Mouse (Mus musculus) neural tube, embryonic 11.5 days (tissue): ENCODE results near the gene Fez2. TPM values are rescaled to one million over a fixed set of nuclear protein-coding genes. Genes with fewer than 3 reads are reported as not detected.
A peak's percentile ranks its signal among the peaks of the same experiment; 100 is the strongest.

Source experiments
- ATAC-seq: fragments of 200-750 bp; cut with Nextera tagmentation; 2 replicates; pipeline ENCODE4 v1.8.0; 2017; ENCODE audit warnings: moderate number of reproducible peaks, mild to moderate bottlenecking, moderate TSS enrichment, moderate library complexity; ENCODE audit not compliant: insufficient read depth, low FRiP score, low TSS enrichment
- DNase-seq: peaks from one replicate; pipeline ENCODE4 v3.0.0-alpha.2; 2015; ENCODE audit warnings: low spot score
- H3K27ac ChIP-seq: fragments of 300-500 bp; sonication (generic); 2 replicates; pipeline ENCODE4 v1.5.1; 2014; ENCODE audit warnings: low read depth, mild to moderate bottlenecking, low read length
- H3K27me3 ChIP-seq: fragments of 300-500 bp; sonication (generic); 2 replicates; pipeline ENCODE4 v1.6.1; 2014; ENCODE audit warnings: mild to moderate bottlenecking, low read length, mixed read lengths; ENCODE audit not compliant: control insufficient read depth, insufficient read depth
- H3K36me3 ChIP-seq: fragments of 300-500 bp; sonication (generic); 2 replicates; pipeline ENCODE4 v1.6.1; 2014; ENCODE audit warnings: mild to moderate bottlenecking, low read length, moderate library complexity, mixed read lengths; ENCODE audit not compliant: control insufficient read depth, insufficient read depth
- H3K4me1 ChIP-seq: fragments of 300-500 bp; sonication (generic); 2 replicates; pipeline ENCODE4 v1.6.1; 2014; ENCODE audit warnings: low read length, mixed read lengths; ENCODE audit not compliant: control insufficient read depth, insufficient read depth
- H3K4me2 ChIP-seq: fragments of 300-500 bp; sonication (generic); 2 replicates; pipeline ENCODE4 v1.6.1; 2014; ENCODE audit warnings: low read depth, mild to moderate bottlenecking, moderate library complexity
- H3K4me3 ChIP-seq: fragments of 300-500 bp; sonication (generic); 2 replicates; pipeline ENCODE4 v1.5.1; 2014; ENCODE audit warnings: low read depth, low read length
- H3K9ac ChIP-seq: fragments of 300-500 bp; sonication (generic); 2 replicates; pipeline ENCODE4 v1.6.1; 2014; ENCODE audit warnings: mild to moderate bottlenecking, low read length
- H3K9me3 ChIP-seq: fragments of 300-500 bp; sonication (generic); 2 replicates; pipeline ENCODE4 v1.6.1; 2016; ENCODE audit warnings: low read length; ENCODE audit not compliant: control insufficient read depth
- WGBS: fragments of 180-500 bp; shearing (Covaris S2); extraction: QIAGEN DNeasy Blood & Tissue Kit; methylation state at CpG from one replicate; pipeline ENCODE4 v1.1.7; 2014; 5-methylcytosine and 5-hydroxymethylcytosine counted together
- polyA plus RNA-seq: library from polyadenylated mRNA; unstranded; fragments of >200 nt; fragmentation: Nextera tagmentation; extraction: Ambion mirVana; gene quantifications from 2 replicates; pipeline ENCODE4 v1.2.1, GENCODE M21; 2014

The Fez2 gene
- polyA plus RNA-seq, 1 experiment from 2014 or later = 57.0 TPM

- H3K27ac ChIP-seq = no peak overlapping the region
- no peak overlapping the region for H3K4me3 ChIP-seq
- H3K4me1 ChIP-seq = no peaks in the 10 kb centered on the region
- no peaks in the 10 kb centered on the region for H3K36me3 ChIP-seq
- no peak for ATAC-seq
- H3K9me3 ChIP-seq = no peaks in the 10 kb centered on the region
- H3K9ac ChIP-seq = no peak overlapping the region
- WGBS = 85% methylated on average over 4 of the region's 4 CpGs
- no peaks in the 10 kb centered on the region for H3K27me3 ChIP-seq
- H3K4me2 ChIP-seq = no peak overlapping the region
- DNase-seq = no peak
These were observed 11.1 kb upstream of the Fez2 start for GRCm38 (mm10) chr17:78429051-78429450.

GRCm38 (mm10) chr17:78425026-78425425, 7.1 kb upstream of the Fez2 start:
- Histone ChIP-seq H3K4me2 (no peak overlapping the region), H3K9me3 (no peaks in the 10 kb centered on the region), H3K9ac (no peak overlapping the region), H3K4me3 (no peak overlapping the region), H3K4me1 (no peaks in the 10 kb centered on the region), H3K27ac (no peak overlapping the region), H3K27me3 (no peaks in the 10 kb centered on the region), H3K36me3 (no peaks in the 10 kb centered on the region)
- ATAC-seq (no peak), DNase-seq (no peak)
- WGBS = 84% methylated on average over 8 of the region's 8 CpGs

GRCm38 (mm10) chr17:78419216-78419615, 1.3 kb upstream of the Fez2 start:
- Histone ChIP-seq H3K9ac (no peak overlapping the region), H3K4me1 (no peaks in the 10 kb centered on the region), H3K27me3 (no peaks in the 10 kb centered on the region), H3K36me3 (no peaks in the 10 kb centered on the region), H3K9me3 (no peaks in the 10 kb centered on the region), H3K27ac (no peak overlapping the region), H3K4me3 (no peak overlapping the region), H3K4me2 (no peak overlapping the region)
- DNase-seq = no peak
- no peak for ATAC-seq
- 84% methylated on average over 4 of the region's 4 CpGs for WGBS

- Histone ChIP-seq H3K9me3 (no peaks in the 10 kb centered on the region), H3K4me3 (no peak overlapping the region), H3K27ac (no peak overlapping the region), H3K4me1 (no peaks in the 10 kb centered on the region; the same call in 1 of the 2 replicates), H3K9ac (no peak overlapping the region), H3K27me3 (no peaks in the 10 kb centered on the region), H3K4me2 (no peak overlapping the region), H3K36me3 (no peaks in the 10 kb centered on the region)
- ATAC-seq = no peak
- 88% methylated on average over 2 of the region's 2 CpGs for WGBS
- DNase-seq = no peak
These were observed 2.7 kb downstream of the Fez2 start for GRCm38 (mm10) chr17:78415255-78415654.

- WGBS = 35% methylated on average over 2 of the region's 2 CpGs
- Histone ChIP-seq H3K4me3 (no peak overlapping the region), H3K4me1 (no peaks in the 10 kb centered on the region; the same call in 1 of the 2 replicates), H3K9ac (no peak overlapping the region), H3K9me3 (no peaks in the 10 kb centered on the region), H3K4me2 (no peak overlapping the region), H3K27me3 (no peaks in the 10 kb centered on the region), H3K36me3 (no peaks in the 10 kb centered on the region), H3K27ac (no peak overlapping the region)
- ATAC-seq (no peak), DNase-seq (peak; percentile 57)
These were observed 8.1 kb downstream of the Fez2 start for GRCm38 (mm10) chr17:78409900-78410299.

- Histone ChIP-seq H3K4me3 (no peak overlapping the region), H3K4me1 (no peaks in the 10 kb centered on the region; the same call in 1 of the 2 replicates), H3K4me2 (no peak overlapping the region), H3K9me3 (no peaks in the 10 kb centered on the region), H3K9ac (no peak overlapping the region), H3K27me3 (no peaks in the 10 kb centered on the region), H3K27ac (no peak overlapping the region), H3K36me3 (no peaks in the 10 kb centered on the region)
- ATAC-seq (no peak), DNase-seq (no peak)
- WGBS = 84% methylated on average over 10 of the region's 10 CpGs
These were observed 9.6 kb downstream of the Fez2 start for GRCm38 (mm10) chr17:78408386-78408785.

DNA sequence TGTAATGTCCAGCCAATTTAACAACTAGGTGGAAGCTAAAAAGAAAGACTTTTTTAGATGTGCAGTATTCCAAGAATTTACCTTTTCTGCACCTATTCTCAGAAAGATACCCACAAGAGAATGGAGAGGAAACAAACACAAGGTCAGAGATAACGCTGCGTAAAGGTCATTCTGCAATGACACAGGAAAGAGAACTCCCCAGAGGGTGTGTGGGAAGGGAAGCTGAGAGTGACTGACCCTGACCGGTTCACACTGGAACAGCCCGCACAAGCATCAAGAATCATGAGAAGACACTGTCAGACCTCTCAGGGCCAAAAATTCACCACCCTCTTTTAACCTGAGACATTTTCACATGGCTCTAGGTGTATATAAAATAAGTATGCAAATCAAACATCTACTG, 10.4 kb downstream of the Fez2 start:
- H3K4me2 ChIP-seq = no peak overlapping the region
- WGBS = 87% methylated on average over 4 of the region's 4 CpGs
- no peak overlapping the region for H3K4me3 ChIP-seq
- no peaks in the 10 kb centered on the region for H3K27me3 ChIP-seq
- H3K4me1 ChIP-seq = no peaks in the 10 kb centered on the region; the same call in 1 of the 2 replicates
- H3K36me3 ChIP-seq = no peaks in the 10 kb centered on the region
- no peak overlapping the region for H3K27ac ChIP-seq
- ATAC-seq (no peak), DNase-seq (no peak)
- H3K9ac ChIP-seq = no peak overlapping the region
- H3K9me3 ChIP-seq = no peaks in the 10 kb centered on the region

GRCm38 (mm10) chr17:78406854-78407253, 11.1 kb downstream of the Fez2 start:
- ATAC-seq (no peak), DNase-seq (no peak)
- H3K4me1 ChIP-seq = no peaks in the 10 kb centered on the region; the same call in 1 of the 2 replicates
- H3K27me3 ChIP-seq = no peaks in the 10 kb centered on the region
- no peak overlapping the region for H3K4me3 ChIP-seq
- H3K4me2 ChIP-seq = no peak overlapping the region
- no peak overlapping the region for H3K9ac ChIP-seq
- H3K36me3 ChIP-seq = no peaks in the 10 kb centered on the region
- H3K27ac ChIP-seq = no peak overlapping the region
- WGBS = 92% methylated on average over 10 of the region's 10 CpGs
- H3K9me3 ChIP-seq = no peaks in the 10 kb centered on the region

DNA sequence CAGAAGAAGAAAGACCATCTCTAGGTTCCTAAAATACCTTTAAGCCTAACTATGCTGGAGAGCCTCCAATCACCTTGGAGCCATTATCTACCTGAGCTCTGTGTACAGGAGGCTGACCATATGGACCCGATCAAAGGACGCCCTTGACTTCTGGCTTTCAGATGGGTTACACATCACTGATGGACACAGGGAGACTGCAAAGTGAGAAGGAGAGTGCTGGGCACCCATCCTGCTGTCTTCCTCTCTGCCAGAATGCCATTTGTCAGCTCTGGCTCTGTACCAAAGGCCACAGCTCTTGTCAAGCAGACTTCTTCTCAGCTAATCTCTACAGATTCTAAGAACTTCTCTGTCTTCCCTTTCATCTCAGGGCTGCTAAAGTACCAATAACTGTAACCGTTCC, 12.6 kb downstream of the Fez2 start:
- no peak for ATAC-seq
- Histone ChIP-seq H3K27me3 (no peaks in the 10 kb centered on the region), H3K9ac (no peak overlapping the region), H3K9me3 (no peaks in the 10 kb centered on the region), H3K4me2 (no peak overlapping the region), H3K36me3 (no peaks in the 10 kb centered on the region), H3K4me1 (no peaks in the 10 kb centered on the region; the same call in 1 of the 2 replicates), H3K4me3 (no peak overlapping the region), H3K27ac (no peak overlapping the region)
- WGBS = 92% methylated on average over 3 of the region's 3 CpGs
- no peak for DNase-seq
